Mouse (Mus musculus) limb, embryonic 10.5 days (tissue): Measurements from ENCODE around the gene Zcchc14. TPM values are rescaled to one million over a fixed set of nuclear protein-coding genes. Genes with fewer than 3 reads are reported as not detected.
"Not testable (repeated sequence)": the region's sequence is repeated elsewhere in the genome, so short reads cannot be mapped to it uniquely, and the experiment has no call there.

Source experiments
- DNase-seq: peaks from one replicate; pipeline ENCODE4 v3.0.0-alpha.2; 2017; ENCODE audit warnings: low spot score
- H3K27ac ChIP-seq: fragments of 300-500 bp; sonication (generic); 2 replicates; pipeline ENCODE4 v1.5.1; 2016; ENCODE audit warnings: mild to moderate bottlenecking
- H3K27me3 ChIP-seq: fragments of 300-500 bp; sonication (generic); 2 replicates; pipeline ENCODE4 v1.6.1; 2016; ENCODE audit warnings: low read depth, mild to moderate bottlenecking; ENCODE audit not compliant: poor library complexity, severe bottlenecking
- H3K36me3 ChIP-seq: fragments of 300-500 bp; sonication (generic); 2 replicates; pipeline ENCODE4 v1.6.1; 2016; ENCODE audit warnings: mild to moderate bottlenecking, moderate library complexity
- H3K4me1 ChIP-seq: fragments of 300-500 bp; sonication (generic); 2 replicates; pipeline ENCODE4 v1.6.1; 2016
- H3K4me3 ChIP-seq: fragments of 300-500 bp; sonication (generic); 2 replicates; pipeline ENCODE4 v1.5.1; 2016; ENCODE audit warnings: mild to moderate bottlenecking, moderate library complexity
- H3K9me3 ChIP-seq: fragments of 300-500 bp; sonication (generic); replicated peaks from 2 replicates; pipeline ENCODE4 v1.6.1; 2016; ENCODE audit warnings: mild to moderate bottlenecking
- WGBS: fragments of 180-500 bp; shearing (Covaris S2); methylation state at CpG from one replicate; pipeline ENCODE4 v1.1.7; 2016; 5-methylcytosine and 5-hydroxymethylcytosine counted together
- polyA plus RNA-seq: library from polyadenylated mRNA; unstranded; fragments of >200 nt; fragmentation: Nextera tagmentation; extraction: Ambion mirVana; gene quantifications from 2 replicates; pipeline ENCODE4 v1.2.1, GENCODE M21; 2016

The Zcchc14 gene
- polyA plus RNA-seq, 1 experiment from 2014 or later: 15.2 TPM

DNA sequence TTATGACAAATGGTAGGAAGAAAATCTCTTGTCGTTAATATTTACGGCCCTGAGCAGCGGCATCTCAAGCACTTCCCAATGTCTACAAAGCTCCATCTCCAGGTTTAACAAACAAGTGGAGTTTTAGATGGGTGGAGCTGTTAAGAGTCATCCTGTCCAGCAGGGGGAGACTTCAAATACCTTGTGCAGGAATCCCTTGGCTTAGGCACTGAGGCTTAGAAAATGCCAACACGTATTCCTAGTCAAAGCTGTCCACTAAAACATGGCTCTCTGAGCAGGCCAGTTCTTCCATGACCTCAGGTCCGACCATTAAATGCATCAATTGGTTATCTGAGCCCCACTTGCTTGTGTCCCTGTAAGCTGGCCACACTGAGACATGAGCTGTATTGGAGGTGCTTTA, 45.0 kb downstream of the Zcchc14 start:
- H3K36me3 ChIP-seq: peaks cover 93% of the 10 kb centered on the region
- no peaks in the 10 kb centered on the region for H3K4me1 ChIP-seq
- DNase-seq: no peak
- no peaks in the 10 kb centered on the region for H3K27me3 ChIP-seq
- 86% methylated on average over 5 of the region's 5 CpGs for WGBS
- no peaks in the 10 kb centered on the region for H3K9me3 ChIP-seq
- no peak overlapping the region for H3K4me3 ChIP-seq
- H3K27ac ChIP-seq: no peak overlapping the region

- Histone ChIP-seq H3K27me3 (no peaks in the 10 kb centered on the region), H3K9me3 (no peaks in the 10 kb centered on the region), H3K36me3 (peaks cover 97% of the 10 kb centered on the region), H3K4me3 (no peak overlapping the region), H3K4me1 (no peaks in the 10 kb centered on the region), H3K27ac (no peak overlapping the region; the same call in 1 of the 2 replicates)
- 98% methylated on average over 12 of the region's 12 CpGs for WGBS
- DNase-seq: no peak
Measured at GRCm38 (mm10) chr8:121603801-121604200, 48.9 kb downstream of the Zcchc14 start.

DNA sequence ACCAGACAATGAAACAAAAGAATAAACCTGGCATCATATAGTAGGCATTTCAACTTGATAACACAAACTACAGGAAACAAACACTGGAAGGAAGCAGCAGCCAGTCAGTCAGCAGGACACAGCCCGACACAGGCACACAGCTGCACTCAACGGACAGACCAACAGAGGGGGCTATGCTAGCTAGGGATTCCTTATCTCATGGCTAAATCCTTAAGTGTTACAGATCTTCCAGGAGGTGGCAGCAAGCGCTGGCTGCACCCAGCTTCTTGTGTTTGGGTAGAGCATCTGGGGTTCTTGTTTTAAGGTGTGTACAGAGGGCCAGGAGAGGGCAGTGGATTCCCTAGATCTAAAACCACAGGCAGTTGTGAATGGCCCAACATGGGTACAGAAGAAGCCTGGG, 49.8 kb downstream of the Zcchc14 start:
- Histone ChIP-seq H3K27ac (no peak overlapping the region), H3K4me1 (no peaks in the 10 kb centered on the region), H3K4me3 (no peak overlapping the region), H3K27me3 (no peaks in the 10 kb centered on the region), H3K9me3 (no peaks in the 10 kb centered on the region), H3K36me3 (peaks cover 94% of the 10 kb centered on the region)
- peak; percentile 60 for DNase-seq
- WGBS: 40% methylated on average over 3 of the region's 3 CpGs

DNA sequence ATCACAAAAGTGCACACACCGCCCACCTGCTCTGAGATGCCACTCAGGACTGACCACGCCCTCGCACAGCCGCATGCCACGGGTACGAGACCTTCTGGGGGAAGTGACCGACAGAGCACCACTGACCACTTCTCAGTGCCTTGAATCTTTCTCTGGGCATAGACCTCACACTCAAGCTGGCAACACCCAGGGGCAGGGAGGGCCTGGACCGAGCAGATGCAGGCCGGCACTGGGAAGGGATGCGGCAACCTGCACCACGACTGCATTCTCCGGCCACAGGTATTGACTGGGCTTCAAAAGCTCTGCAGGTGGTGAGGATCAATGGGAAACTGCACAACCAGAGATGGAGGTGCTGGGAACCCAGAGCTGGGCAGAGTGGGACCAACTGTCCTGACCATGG, 50.3 kb downstream of the Zcchc14 start:
- peaks cover 94% of the 10 kb centered on the region for H3K36me3 ChIP-seq

DNA sequence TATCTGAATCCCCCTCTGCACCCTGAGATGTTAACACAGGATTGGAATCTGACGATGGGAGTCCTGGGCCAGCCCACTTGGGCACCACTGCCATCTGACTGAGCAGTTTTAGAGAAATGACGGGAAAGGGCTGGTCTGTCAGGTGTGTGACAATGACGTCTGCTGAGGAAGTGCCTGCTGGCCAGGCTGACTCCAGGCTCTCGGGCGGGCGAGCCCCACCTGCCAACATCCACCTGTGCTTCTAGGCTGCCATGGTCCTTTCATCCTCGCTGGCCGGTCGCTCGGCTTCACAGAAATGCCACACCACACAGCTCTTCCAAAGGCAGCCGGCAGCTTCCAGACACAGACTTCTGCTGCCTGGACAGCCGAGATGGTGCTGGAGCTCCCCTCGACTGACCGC, 52.9 kb downstream of the Zcchc14 start:
- Histone ChIP-seq H3K9me3 (no peaks in the 10 kb centered on the region), H3K27ac (no peak overlapping the region), H3K4me3 (no peak overlapping the region), H3K36me3 (peaks cover 90% of the 10 kb centered on the region), H3K27me3 (no peaks in the 10 kb centered on the region), H3K4me1 (no peaks in the 10 kb centered on the region)
- no peak for DNase-seq
- 91% methylated on average over 14 of the region's 14 CpGs for WGBS

More for the DNA sequence above, 50.3 kb downstream of the Zcchc14 start:
- WGBS: 96% methylated on average over 12 of the region's 12 CpGs
- Histone ChIP-seq H3K27ac (no peak overlapping the region), H3K4me3 (no peak overlapping the region), H3K4me1 (no peaks in the 10 kb centered on the region), H3K9me3 (no peaks in the 10 kb centered on the region), H3K27me3 (no peaks in the 10 kb centered on the region)
- DNase-seq: no peak

- peak; percentile 86 for DNase-seq
- Histone ChIP-seq H3K27ac (no peak overlapping the region), H3K27me3 (no peaks in the 10 kb centered on the region), H3K36me3 (peaks cover 90% of the 10 kb centered on the region), H3K4me1 (no peaks in the 10 kb centered on the region), H3K4me3 (no peak overlapping the region), H3K9me3 (no peaks in the 10 kb centered on the region)
- 44% methylated on average over 7 of the region's 7 CpGs for WGBS
Measured at GRCm38 (mm10) chr8:121598892-121599291, 53.8 kb downstream of the Zcchc14 start.

GRCm38 (mm10) chr8:121598190-121598589, 54.5 kb downstream of the Zcchc14 start:
- Histone ChIP-seq H3K4me1 (no peaks in the 10 kb centered on the region; the same call in 1 of the 2 replicates), H3K27ac (no peak overlapping the region), H3K9me3 (no peaks in the 10 kb centered on the region), H3K4me3 (no peak overlapping the region), H3K27me3 (no peaks in the 10 kb centered on the region), H3K36me3 (peaks cover 91% of the 10 kb centered on the region)
- 94% methylated on average over 7 of the region's 7 CpGs for WGBS
- no peak for DNase-seq

DNA sequence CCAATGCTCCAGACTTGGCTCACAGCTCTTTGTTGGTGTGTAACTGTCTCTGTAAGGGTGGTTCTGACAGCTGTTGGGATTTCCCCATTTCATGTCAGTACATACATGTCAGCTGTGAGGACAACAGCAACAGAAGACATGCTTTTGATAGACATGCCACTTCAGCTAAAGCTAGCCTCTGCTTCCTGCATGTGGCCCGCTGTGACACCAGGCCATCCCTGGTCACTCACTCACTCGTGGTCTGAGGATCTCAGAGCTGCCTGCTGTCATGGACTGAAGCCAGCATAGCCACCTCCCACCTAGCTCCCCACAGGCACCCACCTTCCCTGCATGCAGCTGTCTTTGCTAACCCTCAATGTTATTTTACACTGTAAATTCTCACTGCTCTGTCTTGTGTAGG, 55.2 kb downstream of the Zcchc14 start:
- H3K9me3 ChIP-seq, H3K27me3 ChIP-seq, H3K4me1 ChIP-seq, DNase-seq, H3K4me3 ChIP-seq, H3K27ac ChIP-seq: not testable (repeated sequence)
- H3K36me3 ChIP-seq: peaks cover 85% of the 10 kb centered on the region
- 81% methylated on average over 2 of the region's 2 CpGs for WGBS

GRCm38 (mm10) chr8:121593983-121594382, 58.7 kb downstream of the Zcchc14 start:
- Histone ChIP-seq H3K9me3 (no peaks in the 10 kb centered on the region), H3K27me3 (no peaks in the 10 kb centered on the region), H3K27ac (no peak overlapping the region), H3K4me3 (no peak overlapping the region), H3K4me1 (peaks cover 29% of the 10 kb centered on the region), H3K36me3 (peaks cover 51% of the 10 kb centered on the region)
- WGBS: 88% methylated on average over 9 of the region's 9 CpGs
- no peak for DNase-seq

- no peak overlapping the region for H3K27ac ChIP-seq
- H3K4me3 ChIP-seq: no peak overlapping the region
- no peaks in the 10 kb centered on the region for H3K27me3 ChIP-seq
- DNase-seq: no peak
- H3K9me3 ChIP-seq: no peaks in the 10 kb centered on the region
- WGBS: 91% methylated on average over 5 of the region's 5 CpGs
- H3K36me3 ChIP-seq: peaks cover 47% of the 10 kb centered on the region
- H3K4me1 ChIP-seq: peaks cover 29% of the 10 kb centered on the region
Measured at GRCm38 (mm10) chr8:121593293-121593692, 59.4 kb downstream of the Zcchc14 start.

DNA sequence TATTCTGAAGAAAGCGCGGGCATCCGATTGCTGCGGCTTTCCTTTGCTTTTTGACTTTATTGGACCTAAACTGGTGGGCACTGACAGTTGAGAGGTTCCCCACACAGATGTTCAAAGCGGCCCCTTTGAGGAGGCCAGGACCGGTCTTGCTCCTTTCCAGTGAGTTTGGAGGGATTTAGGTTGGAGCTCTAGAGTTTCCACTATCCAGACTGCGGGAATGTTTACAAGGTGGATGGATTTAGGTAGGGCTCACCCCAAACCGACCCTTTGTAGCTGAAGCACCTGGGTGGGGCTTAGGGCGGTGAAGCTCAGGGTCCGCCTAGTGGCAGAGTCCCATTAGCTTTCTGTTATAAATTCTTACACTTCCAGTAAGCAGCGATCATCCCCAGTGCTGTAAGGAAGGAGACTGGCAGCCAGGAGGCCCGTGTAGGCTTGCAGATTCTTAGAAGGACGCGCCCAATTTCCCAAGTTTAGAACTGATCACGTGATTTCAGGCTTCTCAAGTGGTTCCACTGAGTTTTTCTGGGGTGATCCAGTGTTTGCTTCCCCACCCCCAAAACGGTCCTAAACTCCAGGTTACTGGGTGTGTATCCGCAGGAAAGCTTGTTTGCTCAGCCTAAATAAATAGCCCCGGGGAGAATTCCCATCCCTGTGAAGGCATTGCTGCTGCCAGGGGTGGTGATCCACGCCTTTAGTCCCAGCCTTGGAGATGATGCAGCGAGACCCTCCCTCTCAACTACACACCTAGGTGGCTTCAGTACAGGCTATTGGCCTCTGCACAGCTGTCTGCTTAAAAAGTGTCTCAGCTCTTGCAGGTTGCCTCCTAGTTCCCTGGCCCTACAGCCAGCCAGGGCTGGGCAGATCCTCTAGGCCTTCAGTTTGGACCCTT, 61.3 kb downstream of the Zcchc14 start:
- peak; percentile 53 for DNase-seq

DNA sequence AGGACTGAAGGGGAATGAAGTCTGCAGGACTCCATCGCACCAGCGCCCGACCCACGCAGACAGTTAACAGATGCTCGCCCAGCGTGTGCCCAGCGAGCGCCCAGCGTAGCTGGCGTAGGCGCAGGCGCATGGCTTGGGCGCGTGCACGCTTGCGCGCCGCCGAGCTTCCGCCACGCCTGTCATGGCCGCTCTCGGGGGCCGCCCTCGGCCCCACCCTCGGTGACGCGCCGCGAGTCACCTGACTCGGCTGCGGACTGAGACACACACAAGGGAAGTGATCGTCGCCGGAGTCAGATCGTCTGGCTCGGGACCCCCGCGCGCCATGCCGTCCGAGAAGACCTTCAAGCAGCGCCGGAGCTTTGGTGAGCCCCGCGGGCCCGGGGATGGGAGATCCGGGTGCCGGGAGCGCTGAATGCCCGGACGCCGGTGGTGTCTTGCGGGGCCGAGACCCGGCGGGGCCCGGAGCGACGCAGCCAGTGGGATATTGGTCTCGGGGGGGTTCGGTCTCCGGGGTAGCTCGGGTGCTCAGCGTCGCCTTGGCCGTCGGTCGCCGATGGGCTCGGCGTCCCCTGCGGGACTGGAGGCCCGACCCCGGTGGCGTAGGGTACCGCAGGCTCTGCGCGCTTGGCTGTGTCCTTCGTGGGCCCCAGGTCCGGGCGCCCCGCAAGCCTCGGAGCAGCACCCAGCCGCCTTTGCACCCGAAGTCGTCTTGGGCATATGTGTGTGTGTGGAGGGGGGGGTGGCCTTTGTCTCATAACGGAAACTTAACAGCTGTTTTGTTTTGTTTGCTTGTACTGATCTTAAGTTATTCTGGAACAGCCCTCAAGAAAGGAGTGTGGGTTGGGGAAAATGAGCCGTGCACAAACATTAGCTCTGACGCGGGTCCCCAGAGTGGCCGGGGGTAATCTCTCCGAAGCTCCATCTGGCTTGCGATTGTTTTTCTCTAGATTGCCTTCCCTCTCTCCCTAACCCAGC, 62.2 kb downstream of the Zcchc14 start, which contains the start of gene Map1lc3b:
Gene Map1lc3b, plus strand, starts transcription at position 159 of the 975 bp plus-strand sequence.
- peak within 1 kb of the TSS; percentile 94 for H3K4me3 ChIP-seq
- H3K36me3 ChIP-seq: peaks cover 22% of the 10 kb centered on the region
- H3K27me3 ChIP-seq: no peaks in the 10 kb centered on the region
- peak; percentile 97 for DNase-seq
- H3K9me3 ChIP-seq: no peaks in the 10 kb centered on the region
- H3K4me1 ChIP-seq: peaks cover 34% of the 10 kb centered on the region
- WGBS: under 1% methylated on average over 94 of the region's 94 CpGs
- H3K27ac ChIP-seq: peak within 1 kb of the TSS; percentile 88

More for the DNA sequence above, 61.3 kb downstream of the Zcchc14 start:
- Histone ChIP-seq H3K4me3 (peak overlapping the region; percentile 94), H3K27me3 (no peaks in the 10 kb centered on the region), H3K4me1 (peaks cover 29% of the 10 kb centered on the region), H3K9me3 (no peaks in the 10 kb centered on the region), H3K36me3 (peaks cover 31% of the 10 kb centered on the region), H3K27ac (peak overlapping the region; percentile 88; the same call in 1 of the 2 replicates)
- 17% methylated on average over 20 of the region's 20 CpGs for WGBS
